Mouse (Mus musculus): ENCODE results near the gene Ints6l.
"Not testable (repeated sequence)": the region's sequence is repeated elsewhere in the genome, so short reads cannot be mapped to it uniquely, and the experiment has no call there.

The Ints6l gene

DNA sequence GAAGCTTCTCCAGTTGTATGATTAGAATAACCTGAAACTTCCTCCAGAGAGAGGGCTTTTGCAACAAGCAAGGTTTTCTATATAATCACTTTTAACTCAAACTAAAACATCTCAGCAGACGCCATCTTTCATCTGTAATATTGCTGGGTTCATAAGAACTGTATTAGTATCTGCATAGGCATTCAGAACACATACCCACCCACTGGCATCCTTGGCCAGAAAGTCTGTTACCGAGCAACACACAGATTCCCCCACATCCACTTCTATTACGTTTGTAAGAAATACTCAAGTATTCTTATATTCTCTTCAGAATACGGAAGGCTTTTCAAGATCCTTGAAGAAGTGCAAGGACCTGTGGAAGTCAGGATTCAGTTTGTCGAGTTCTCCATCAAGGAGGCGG, 69.8 kb downstream of the Ints6l start, which contains the start of gene Gm10477:
TSS of gene Gm10477 (plus strand) at position 301 of the 400 bp plus-strand sequence.
- DNase-seq (ENCODE audit: low read depth, low spot score): not testable (repeated sequence)

DNA sequence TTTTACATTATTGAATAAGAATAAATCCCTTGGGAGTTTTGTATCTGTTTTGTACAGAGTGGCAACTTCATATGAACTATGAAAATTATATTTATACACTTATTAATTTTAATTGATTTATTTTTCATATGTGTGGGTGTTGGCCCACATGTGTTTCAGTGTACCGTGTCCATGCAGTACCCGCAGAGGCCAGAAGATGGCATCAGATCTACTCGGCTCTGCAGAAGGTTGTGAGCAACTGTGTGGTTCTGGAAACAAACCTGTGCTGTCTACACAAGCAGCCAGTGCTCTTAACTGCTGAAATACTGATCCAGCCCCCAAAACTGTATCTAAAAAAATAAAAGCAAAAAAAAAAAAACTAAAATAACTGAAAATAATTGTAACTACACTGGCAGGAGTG, 76.6 kb downstream of the Ints6l start:
- DNase-seq (ENCODE audit: low read depth, low spot score): peak; percentile 24

DNA sequence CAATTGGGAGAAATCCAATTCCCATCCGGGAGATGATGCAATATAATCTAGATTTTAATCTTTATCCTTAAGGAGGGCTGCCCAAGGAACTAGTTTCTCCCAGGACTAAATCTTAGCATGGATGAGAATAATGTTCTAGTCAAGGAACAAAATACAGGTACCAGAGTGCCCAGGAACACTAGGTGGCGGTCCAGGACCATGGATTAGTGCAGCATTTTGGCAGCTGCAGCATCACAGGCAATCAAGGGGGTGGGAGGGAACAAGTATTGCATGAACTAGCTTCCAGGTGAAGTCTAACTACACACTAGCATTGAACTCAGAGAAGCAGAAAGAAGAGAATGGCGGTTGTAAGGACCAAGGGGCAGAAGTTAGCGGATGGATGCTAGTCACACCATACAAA, 82.5 kb downstream of the Ints6l start:
- DNase-seq (ENCODE audit: low read depth, low spot score): peak; percentile 4

DNA sequence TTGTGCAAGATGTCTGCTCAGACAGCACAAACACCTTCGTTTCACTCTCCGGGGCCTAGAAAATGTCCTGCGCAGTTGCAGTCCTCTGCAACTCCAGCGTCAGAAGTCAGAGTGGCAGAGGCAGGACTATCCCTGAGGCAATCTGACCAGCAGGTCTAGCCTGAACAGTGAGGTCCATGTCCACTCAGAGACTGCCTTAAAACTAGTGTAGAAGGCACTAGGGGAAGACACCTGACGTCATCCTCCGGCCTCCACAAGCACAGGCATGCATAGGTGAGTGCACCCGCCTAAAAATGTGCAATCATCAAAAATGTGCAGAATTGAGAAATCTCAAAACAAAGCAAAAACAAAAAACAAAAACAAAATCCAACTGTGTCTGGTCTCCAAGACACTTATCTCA, 94.8 kb downstream of the Ints6l start, which contains the start of gene Gm648:
TSS of gene Gm648 (minus strand) at position 101 of the 400 bp plus-strand sequence.
- DNase-seq (ENCODE audit: low read depth, low spot score): no peak

- no peak for DNase-seq (ENCODE audit: low read depth, low spot score)
Observed at GRCm38 (mm10) chrX:56553584-56553983, 98.9 kb downstream of the Ints6l start.

Measured in R1 (cell line).